8 mouse cellular contexts compared by ENCODE assay signal in genomic region chr5:123992794-123993193, GRCm38 (mm10). TPM values are rescaled to one million over a fixed set of nuclear protein-coding genes. Genes with fewer than 3 reads are reported as not detected.
DNase-seq lines count a peak whose midpoint lies in the region; ATAC-seq and TF ChIP-seq lines count a peak whose summit lies in the region.

No protein-coding gene starts in this region.

- no peak for TF ChIP-seq POLR2A in olfactory bulb, adult 2 months (IDR thresholded peaks at IDR 0.05; ENCODE audit: insufficient read depth, low read depth, low read length)

- WGBS in embryonic facial prominence, embryonic 10.5 days = 30% methylated on average over 5 of the region's 5 CpGs
- WGBS in heart, embryonic 15.5 days = 40% methylated on average over 5 of the region's 5 CpGs
- 35% methylated on average over 5 of the region's 5 CpGs for WGBS in olfactory bulb, adult 2 months

- TF ChIP-seq CTCF in olfactory bulb, adult 2 months (IDR thresholded peaks at IDR 0.05; ENCODE audit: insufficient read depth, low read depth, low read length) = peak; percentile 92

- no peak overlapping the region for H3K4me2 ChIP-seq in heart, embryonic 15.5 days

- H3K4me1 ChIP-seq in embryonic facial prominence, embryonic 10.5 days = peaks cover 56% of the 10 kb centered on the region
- peaks cover 36% of the 10 kb centered on the region for H3K4me1 ChIP-seq in heart, embryonic 15.5 days (replicated peaks)
- H3K4me1 ChIP-seq in olfactory bulb, adult 2 months (ENCODE audit: control insufficient read depth, insufficient read depth, low read length) = peaks cover 30% of the 10 kb centered on the region

- H3K36me3 ChIP-seq in embryonic facial prominence, embryonic 10.5 days (replicated peaks) = peaks cover 10% of the 10 kb centered on the region
- H3K36me3 ChIP-seq in heart, embryonic 15.5 days = no peaks in the 10 kb centered on the region

- H3K4me3 ChIP-seq in embryonic facial prominence, embryonic 10.5 days = no peak overlapping the region
- no peak overlapping the region for H3K4me3 ChIP-seq in heart, embryonic 15.5 days
- no peak overlapping the region for H3K4me3 ChIP-seq in olfactory bulb, adult 2 months (ENCODE audit: insufficient read depth, low read depth, low read length)

- no peak overlapping the region for H3K27ac ChIP-seq in embryonic facial prominence, embryonic 10.5 days (replicated peaks)
- peak overlapping the region; percentile 85 for H3K27ac ChIP-seq in heart, embryonic 15.5 days
- H3K27ac ChIP-seq in olfactory bulb, adult 2 months (ENCODE audit: insufficient read depth, low read depth, low read length) = peak overlapping the region; percentile 38; the same call in 1 of the 2 replicates

- H3K9me3 ChIP-seq in embryonic facial prominence, embryonic 10.5 days = no peaks in the 10 kb centered on the region
- H3K9me3 ChIP-seq in heart, embryonic 15.5 days (replicated peaks) = no peaks in the 10 kb centered on the region

- ATAC-seq in heart, embryonic 15.5 days (replicated peaks; ENCODE audit: insufficient number of reproducible peaks, insufficient read depth, low FRiP score, low read depth) = peak; percentile 56; the same call in 1 of the 2 replicates

- 0 out of 2 replicates have a peak overlapping the region, but pooled peaks have one; percentile 12 for H3K9ac ChIP-seq in heart, embryonic 15.5 days

- DNase-seq in 3T3-L1 (ENCODE audit: low read depth, low spot score) = peak; percentile 98
- DNase-seq in adrenal gland, postnatal 10 days = peak; percentile 93
- DNase-seq in embryonic facial prominence, embryonic 10.5 days (ENCODE audit: low spot score) = peak; percentile 85
- peak; percentile 87 to 96 for DNase-seq in kidney, postnatal 25 days
- DNase-seq in lung, adult 18-20 months = peak; percentile 84 to 89
- DNase-seq in thymus, postnatal 0 days (ENCODE audit: low spot score) = peak; percentile 67

- no peaks in the 10 kb centered on the region; the same call in 1 of the 2 replicates for H3K27me3 ChIP-seq in embryonic facial prominence, embryonic 10.5 days (replicated peaks; ENCODE audit: low read depth, poor library complexity, severe bottlenecking)
- no peaks in the 10 kb centered on the region; the same call in 1 of the 2 replicates for H3K27me3 ChIP-seq in heart, embryonic 15.5 days

RNA-seq across cellular contexts. Expression of gene Hip1r, which starts 19.4 kb away (rescaled TPM):
- total RNA-seq in adrenal gland, postnatal 10 days (2021) = 10 to 100 TPM; 18.2 to 22.5 TPM
- polyA plus RNA-seq in embryonic facial prominence, embryonic 10.5 days (2016; fragmentation: Nextera tagmentation; extraction: Ambion mirVana) = 8.5 and 10.7 TPM in 2 replicates
- polyA plus RNA-seq in heart, embryonic 15.5 days (2015; fragmentation: Nextera tagmentation; extraction: Ambion mirVana) = 6.6 and 9.7 TPM in 2 replicates
- polyA plus RNA-seq in olfactory bulb, adult 2 months (2012; ENCODE audit: insufficient read depth, insufficient read length, low replicate concordance, missing spikeins) = not detected in 2 replicates
- polyA plus RNA-seq in thymus, postnatal 0 days (2015; fragmentation: Nextera tagmentation; extraction: Ambion mirVana) = 9.8 and 11.0 TPM in 2 replicates

RNA-seq across cellular contexts. Expression of gene Vps37b, which starts 39.3 kb away (rescaled TPM):
- 10 to 100 TPM; 41.1 to 58.1 TPM for total RNA-seq in adrenal gland, postnatal 10 days (2021)
- polyA plus RNA-seq in embryonic facial prominence, embryonic 10.5 days (2016; fragmentation: Nextera tagmentation; extraction: Ambion mirVana) = 43.8 and 47.6 TPM in 2 replicates
- 49.9 and 56.0 TPM in 2 replicates for polyA plus RNA-seq in heart, embryonic 15.5 days (2015; fragmentation: Nextera tagmentation; extraction: Ambion mirVana)
- not detected in 2 replicates for polyA plus RNA-seq in olfactory bulb, adult 2 months (2012; ENCODE audit: insufficient read depth, insufficient read length, low replicate concordance, missing spikeins)
- 32.4 and 32.8 TPM in 2 replicates for polyA plus RNA-seq in thymus, postnatal 0 days (2015; fragmentation: Nextera tagmentation; extraction: Ambion mirVana)

Comparison
In these comparisons a context has a peak if more than half of its experiments do, and no peak if none do; other contexts are left out.
1. RNA of gene Vps37b, which starts 39.3 kb away (polyA plus RNA-seq): 49.9 to 56.0 TPM in heart, embryonic 15.5 days, 43.8 to 47.6 TPM in embryonic facial prominence, embryonic 10.5 days and 32.4 to 32.8 TPM in thymus, postnatal 0 days; not detected in olfactory bulb, adult 2 months; every median in the first group is over 10 times any median in the second.
2. Peak in every context shown above with its lines, with median percentiles within 50 percentile points of each other: DNase-seq.